Mouse (Mus musculus) left cerebral cortex, postnatal 4 days (tissue): ENCODE measurements around the gene Gm10198. TPM values are rescaled to one million over a fixed set of nuclear protein-coding genes. Genes with fewer than 3 reads are reported as not detected.

Experiments used
- DNase-seq: peaks from one replicate; pipeline ENCODE4 v3.0.0-alpha.2; 2022
- intact Hi-C: fragments of 180-260 bp; cut with DNase I; formaldehyde crosslinking; loops from one replicate; pipeline ENCODE4 v1.15.1; 2025
- total RNA-seq, 2 experiments: library from RNA; stranded (reverse); gene quantifications; 2 replicates each; pipeline ENCODE4 v1.2.3; 2021

Gm10198 gene
- total RNA-seq, result not detected

GRCm38 (mm10) chr13:111592485-111592884 lies at the start of gene Gm10198:
Gm10198 (plus strand) TSS chr13:111592785.
- intact Hi-C loops, result no loop called here
- DNase-seq, result no peak

GRCm38 (mm10) chr13:111545286-111545685 lies 47.3 kb upstream of the Gm10198 start:
- intact Hi-C loops, result no loop called here
- DNase-seq, result no peak

GRCm38 (mm10) chr13:111552769-111553168 lies 39.8 kb upstream of the Gm10198 start:
- no peak for DNase-seq
- intact Hi-C loops, result loop anchor here (10.0 kb wide), 1 partner anchor 102 kb away; no protein-coding TSS in a partner anchor

- intact Hi-C loops, result loop anchor here (10.0 kb wide), 1 partner anchor 102 kb away; no protein-coding TSS in a partner anchor
Observed at GRCm38 (mm10) chr13:111553182-111553581, 39.4 kb upstream of the Gm10198 start.

GRCm38 (mm10) chr13:111553941-111554340 lies 38.6 kb upstream of the Gm10198 start:
- intact Hi-C loops, result loop anchor here (10.0 kb wide), 1 partner anchor 101 kb away; no protein-coding TSS in a partner anchor

More at GRCm38 (mm10) chr13:111553182-111553581, 39.4 kb upstream of the Gm10198 start:
- no peak for DNase-seq

GRCm38 (mm10) chr13:111555333-111555732 lies 37.3 kb upstream of the Gm10198 start:
- intact Hi-C loops, result loop anchor here (10.0 kb wide), 1 partner anchor 99 kb away; no protein-coding TSS in a partner anchor
- DNase-seq, result no peak

More at GRCm38 (mm10) chr13:111553941-111554340, 38.6 kb upstream of the Gm10198 start:
- no peak for DNase-seq

GRCm38 (mm10) chr13:111556375-111556774 lies 36.2 kb upstream of the Gm10198 start:
- intact Hi-C loops, result loop anchor here (10.0 kb wide), 1 partner anchor 98 kb away; no protein-coding TSS in a partner anchor
- DNase-seq, result no peak

GRCm38 (mm10) chr13:111560152-111560551 lies 32.4 kb upstream of the Gm10198 start:
- DNase-seq, result no peak
- intact Hi-C loops, result no loop called here

GRCm38 (mm10) chr13:111562595-111562994 lies 30.0 kb upstream of the Gm10198 start:
- intact Hi-C loops, result no loop called here
- DNase-seq, result no peak

- no peak for DNase-seq
- intact Hi-C loops, result no loop called here
Observed at GRCm38 (mm10) chr13:111574196-111574595, 18.4 kb upstream of the Gm10198 start.

GRCm38 (mm10) chr13:111577177-111577576 lies 15.4 kb upstream of the Gm10198 start:
- intact Hi-C loops, result no loop called here

GRCm38 (mm10) chr13:111580054-111580453 lies 12.5 kb upstream of the Gm10198 start:
- DNase-seq, result no peak
- intact Hi-C loops, result no loop called here

More at GRCm38 (mm10) chr13:111577177-111577576, 15.4 kb upstream of the Gm10198 start:
- no peak for DNase-seq

GRCm38 (mm10) chr13:111598111-111598510 lies 5.5 kb downstream of the Gm10198 start:
- intact Hi-C loops, result no loop called here
- no peak for DNase-seq

- intact Hi-C loops, result no loop called here
- no peak for DNase-seq
Observed at GRCm38 (mm10) chr13:111601383-111601782, 8.8 kb downstream of the Gm10198 start.

- intact Hi-C loops, result no loop called here
- no peak for DNase-seq
Observed at GRCm38 (mm10) chr13:111604826-111605225, 12.2 kb downstream of the Gm10198 start.

GRCm38 (mm10) chr13:111616168-111617125 lies 23.9 kb downstream of the Gm10198 start:
- intact Hi-C loops, result no loop called here
- DNase-seq, result no peak

- no peak for DNase-seq
- intact Hi-C loops, result no loop called here
Observed at GRCm38 (mm10) chr13:111620433-111620832, 27.8 kb downstream of the Gm10198 start.

GRCm38 (mm10) chr13:111622425-111622824 lies 29.8 kb downstream of the Gm10198 start:
- DNase-seq, result no peak
- intact Hi-C loops, result no loop called here

- no peak for DNase-seq
- intact Hi-C loops, result no loop called here
Observed at GRCm38 (mm10) chr13:111623112-111623511, 30.5 kb downstream of the Gm10198 start.

GRCm38 (mm10) chr13:111624115-111624514 lies 31.5 kb downstream of the Gm10198 start:
- no peak for DNase-seq
- intact Hi-C loops, result no loop called here
